Mouse (Mus musculus) neural tube, embryonic 11.5 days (tissue): ENCODE measurements at regions not wholly inside any gene's neighbourhood (a gene's known extent, or its start where the extent isn't known, plus 50 kb on each side); places are given as distances from the start of the nearest gene placed in this dataset.
A peak's percentile ranks its signal among the peaks of the same experiment; 100 is the strongest.

ENCODE experiments used
- ATAC-seq: fragments of 200-750 bp; cut with Nextera tagmentation; 2 replicates; pipeline ENCODE4 v1.8.0; 2017; ENCODE audit warnings: moderate number of reproducible peaks, mild to moderate bottlenecking, moderate TSS enrichment, moderate library complexity; ENCODE audit not compliant: insufficient read depth, low FRiP score, low TSS enrichment
- DNase-seq: peaks from one replicate; pipeline ENCODE4 v3.0.0-alpha.2; 2015; ENCODE audit warnings: low spot score
- H3K27ac ChIP-seq: fragments of 300-500 bp; sonication (generic); 2 replicates; pipeline ENCODE4 v1.5.1; 2014; ENCODE audit warnings: low read depth, mild to moderate bottlenecking, low read length
- H3K27me3 ChIP-seq: fragments of 300-500 bp; sonication (generic); 2 replicates; pipeline ENCODE4 v1.6.1; 2014; ENCODE audit warnings: mild to moderate bottlenecking, low read length, mixed read lengths; ENCODE audit not compliant: control insufficient read depth, insufficient read depth
- H3K36me3 ChIP-seq: fragments of 300-500 bp; sonication (generic); 2 replicates; pipeline ENCODE4 v1.6.1; 2014; ENCODE audit warnings: mild to moderate bottlenecking, low read length, moderate library complexity, mixed read lengths; ENCODE audit not compliant: control insufficient read depth, insufficient read depth
- H3K4me1 ChIP-seq: fragments of 300-500 bp; sonication (generic); 2 replicates; pipeline ENCODE4 v1.6.1; 2014; ENCODE audit warnings: low read length, mixed read lengths; ENCODE audit not compliant: control insufficient read depth, insufficient read depth
- H3K4me2 ChIP-seq: fragments of 300-500 bp; sonication (generic); 2 replicates; pipeline ENCODE4 v1.6.1; 2014; ENCODE audit warnings: low read depth, mild to moderate bottlenecking, moderate library complexity
- H3K4me3 ChIP-seq: fragments of 300-500 bp; sonication (generic); 2 replicates; pipeline ENCODE4 v1.5.1; 2014; ENCODE audit warnings: low read depth, low read length
- H3K9ac ChIP-seq: fragments of 300-500 bp; sonication (generic); 2 replicates; pipeline ENCODE4 v1.6.1; 2014; ENCODE audit warnings: mild to moderate bottlenecking, low read length
- H3K9me3 ChIP-seq: fragments of 300-500 bp; sonication (generic); 2 replicates; pipeline ENCODE4 v1.6.1; 2016; ENCODE audit warnings: low read length; ENCODE audit not compliant: control insufficient read depth
- WGBS: fragments of 180-500 bp; shearing (Covaris S2); extraction: QIAGEN DNeasy Blood & Tissue Kit; methylation state at CpG from one replicate; pipeline ENCODE4 v1.1.7; 2014; 5-methylcytosine and 5-hydroxymethylcytosine counted together

DNA sequence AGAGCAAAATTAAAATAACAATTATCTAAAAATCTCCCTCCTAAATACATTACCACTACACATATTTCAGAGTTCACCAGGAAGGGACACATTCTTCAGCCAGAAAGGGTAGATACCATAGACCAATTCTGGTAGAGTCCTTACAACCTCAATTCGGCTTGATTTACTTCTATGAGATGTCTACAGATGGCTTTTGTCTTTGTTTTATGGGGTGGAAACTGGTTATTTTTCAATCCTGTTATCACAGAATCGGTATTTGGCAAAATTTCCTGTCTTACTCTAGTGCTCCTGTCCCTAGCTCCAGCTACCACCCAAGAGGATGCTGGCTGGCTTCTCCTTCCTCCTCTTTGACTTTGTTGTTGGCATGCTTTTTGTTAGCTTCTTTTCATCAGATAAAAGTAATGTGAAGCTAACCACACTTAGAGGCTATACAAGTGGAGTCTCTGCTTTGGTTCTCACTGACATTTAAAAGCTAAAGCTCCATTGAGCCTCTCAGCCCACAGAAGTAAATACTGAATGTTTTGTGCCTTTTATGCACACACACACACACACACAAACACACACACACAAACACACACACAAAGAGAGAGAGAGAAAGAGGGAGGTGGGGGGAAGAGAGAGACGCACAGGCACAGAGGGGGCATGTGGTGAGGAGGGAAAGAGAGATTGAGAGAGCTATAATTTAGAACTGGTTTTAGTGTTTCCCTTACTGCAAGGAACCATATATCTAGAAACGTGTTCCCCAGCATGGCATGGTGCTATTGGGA lies 109.1 kb downstream of the Gm815 start:
- Histone ChIP-seq H3K4me3 (no peak overlapping the region), H3K4me2 (no peak overlapping the region), H3K36me3 (no peaks in the 10 kb centered on the region), H3K9me3 (no peaks in the 10 kb centered on the region), H3K27me3 (no peaks in the 10 kb centered on the region), H3K9ac (no peak overlapping the region), H3K27ac (no peak overlapping the region), H3K4me1 (no peaks in the 10 kb centered on the region)
- DNase-seq (no peak), ATAC-seq (no peak)
- WGBS, result 55% methylated on average over 4 of the region's 4 CpGs

DNA sequence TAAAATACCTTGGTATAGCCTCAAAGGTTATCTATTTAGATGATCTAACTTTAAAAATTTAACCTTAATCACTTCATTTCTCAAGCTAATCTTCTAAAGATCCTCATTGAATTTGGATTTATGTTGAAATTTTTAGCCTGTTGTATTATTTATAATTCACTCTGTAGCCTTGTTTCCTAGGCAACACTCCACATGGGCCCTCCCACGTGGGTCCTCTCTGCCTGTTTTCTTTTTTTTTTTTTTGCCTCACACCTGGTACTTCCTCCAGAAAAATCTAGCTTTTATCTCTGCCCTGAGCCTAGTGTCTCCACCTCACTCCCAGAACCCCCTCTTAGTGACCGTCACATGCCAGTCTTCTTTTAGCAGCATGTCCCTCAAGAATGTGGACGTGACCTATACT lies 113.9 kb downstream of the Gm815 start:
- H3K36me3 ChIP-seq, result no peaks in the 10 kb centered on the region
- H3K27me3 ChIP-seq, result no peaks in the 10 kb centered on the region
- DNase-seq (no peak), ATAC-seq (no peak)
- no peaks in the 10 kb centered on the region for H3K4me1 ChIP-seq
- H3K9me3 ChIP-seq, result no peaks in the 10 kb centered on the region
- H3K27ac ChIP-seq, result no peak overlapping the region
- WGBS, result 74% methylated on average over 3 of the region's 3 CpGs
- H3K9ac ChIP-seq, result no peak overlapping the region
- H3K4me2 ChIP-seq, result no peak overlapping the region
- H3K4me3 ChIP-seq, result no peak overlapping the region

DNA sequence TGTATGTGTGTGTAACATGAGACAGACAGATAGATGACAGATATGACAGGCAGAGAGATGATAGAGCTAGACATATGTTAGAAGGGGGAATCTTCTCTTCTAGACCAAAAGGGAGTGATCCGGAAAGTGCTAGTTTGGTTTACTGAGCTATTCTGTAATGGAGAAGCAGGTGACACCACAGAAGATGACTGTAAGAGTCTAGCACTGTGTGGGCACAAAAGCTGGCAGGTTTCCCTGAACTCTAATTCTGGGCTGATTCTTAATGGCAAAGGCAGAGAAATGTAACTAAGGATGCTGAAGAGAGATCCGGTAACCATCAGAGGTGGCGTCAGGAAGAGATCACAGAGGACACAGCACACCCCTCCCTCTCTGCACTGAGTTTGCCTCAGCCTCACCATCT lies 136.2 kb downstream of the Gm815 start:
- H3K27ac ChIP-seq, result no peak overlapping the region
- no peak for DNase-seq
- no peak overlapping the region for H3K4me3 ChIP-seq
- 94% methylated on average over 3 of the region's 3 CpGs for WGBS
- no peak overlapping the region for H3K9ac ChIP-seq
- H3K27me3 ChIP-seq, result no peaks in the 10 kb centered on the region
- H3K4me2 ChIP-seq, result no peak overlapping the region
- no peaks in the 10 kb centered on the region for H3K36me3 ChIP-seq
- H3K4me1 ChIP-seq, result no peaks in the 10 kb centered on the region
- no peak for ATAC-seq
- H3K9me3 ChIP-seq, result no peaks in the 10 kb centered on the region

DNA sequence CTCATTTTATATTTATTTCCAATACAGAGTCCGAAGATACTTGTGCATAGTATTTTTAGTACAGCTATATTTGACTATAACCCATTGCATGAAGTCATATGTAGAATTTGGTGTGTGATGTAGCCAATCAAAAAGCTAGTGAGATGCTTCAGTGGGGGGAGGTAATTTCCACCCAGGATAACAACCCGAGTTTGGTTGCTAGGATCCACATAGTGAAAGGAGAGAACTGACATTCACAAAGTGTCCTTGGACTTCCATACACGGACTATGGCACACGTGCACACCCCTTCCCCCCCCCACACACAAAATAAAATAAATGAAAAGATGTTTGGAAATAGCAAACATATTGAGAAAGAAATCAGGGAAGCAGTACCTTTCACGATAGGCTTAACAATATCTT lies 137.2 kb downstream of the Gm815 start:
- no peak overlapping the region for H3K9ac ChIP-seq
- ATAC-seq, result no peak
- WGBS, result 87% methylated on average over 5 of the region's 5 CpGs
- no peaks in the 10 kb centered on the region for H3K4me1 ChIP-seq
- no peaks in the 10 kb centered on the region for H3K36me3 ChIP-seq
- H3K27me3 ChIP-seq, result no peaks in the 10 kb centered on the region
- H3K27ac ChIP-seq, result no peak overlapping the region
- H3K4me2 ChIP-seq, result no peak overlapping the region
- no peak for DNase-seq
- no peak overlapping the region for H3K4me3 ChIP-seq
- H3K9me3 ChIP-seq, result no peaks in the 10 kb centered on the region

DNA sequence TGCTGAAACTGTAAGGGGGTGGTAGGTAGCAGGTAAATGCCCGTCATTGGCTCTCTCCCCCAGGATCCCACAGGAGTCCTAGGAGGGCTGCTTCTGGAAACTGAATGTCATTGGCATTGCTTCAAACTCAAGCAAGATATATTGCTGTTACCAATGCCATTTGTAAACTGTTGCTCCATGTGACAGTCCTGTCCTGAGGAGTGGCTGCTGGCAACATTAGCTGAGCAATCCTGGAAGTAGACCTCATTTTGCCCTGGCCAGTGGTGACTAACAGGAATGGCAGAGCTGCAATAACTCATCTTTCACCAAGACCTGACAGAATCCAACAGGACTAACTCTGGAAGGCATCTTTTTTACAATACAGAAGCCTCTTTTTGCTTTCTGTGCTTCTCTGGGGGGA lies 143.2 kb downstream of the Gm815 start:
- WGBS, result 92% methylated on average over 1 of the region's 1 CpGs

DNA sequence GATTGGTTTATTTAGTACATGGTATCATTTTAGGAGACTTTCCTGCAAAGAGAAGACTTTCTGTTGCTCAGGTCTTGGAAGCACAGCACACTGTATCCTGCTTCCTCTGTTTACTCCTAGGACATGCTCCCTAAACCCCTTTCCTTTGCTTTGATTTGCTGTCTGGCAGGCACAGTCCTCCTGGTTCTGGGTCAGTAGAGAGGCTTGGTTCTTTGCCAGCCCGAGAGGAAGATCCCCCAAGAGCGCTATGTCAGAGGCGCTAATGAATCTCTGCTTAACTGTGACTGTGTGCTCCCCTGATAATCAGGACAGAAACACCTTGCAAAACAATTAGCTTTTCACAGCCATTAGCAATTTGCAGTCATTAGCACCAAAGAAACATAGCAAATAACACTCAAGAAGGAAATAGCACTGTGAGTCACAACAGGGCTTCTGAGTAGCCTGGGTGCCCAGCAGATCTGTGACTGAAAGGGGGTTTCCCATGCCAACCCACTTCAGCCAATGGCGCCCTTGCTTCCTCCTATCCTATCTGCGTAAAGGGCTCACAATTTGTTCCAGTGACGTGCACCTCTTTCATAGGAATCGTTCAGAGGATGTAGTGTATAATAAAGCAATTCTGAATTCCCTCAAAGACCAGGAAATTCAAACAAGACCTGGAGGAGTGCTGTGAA lies 145.5 kb downstream of the Gm815 start:
- no peak overlapping the region for H3K27ac ChIP-seq
- H3K4me2 ChIP-seq, result no peak overlapping the region
- ATAC-seq (no peak), DNase-seq (no peak)
- no peak overlapping the region for H3K4me3 ChIP-seq
- H3K9ac ChIP-seq, result no peak overlapping the region
- 55% methylated on average over 7 of the region's 7 CpGs for WGBS
- no peaks in the 10 kb centered on the region for H3K27me3 ChIP-seq
- H3K36me3 ChIP-seq, result no peaks in the 10 kb centered on the region
- H3K4me1 ChIP-seq, result no peaks in the 10 kb centered on the region
- H3K9me3 ChIP-seq, result no peaks in the 10 kb centered on the region

More for the DNA sequence above, 143.2 kb downstream of the Gm815 start:
- H3K27me3 ChIP-seq, result no peaks in the 10 kb centered on the region
- no peaks in the 10 kb centered on the region for H3K4me1 ChIP-seq
- H3K36me3 ChIP-seq, result no peaks in the 10 kb centered on the region
- no peak for ATAC-seq
- H3K9me3 ChIP-seq, result no peaks in the 10 kb centered on the region
- H3K4me2 ChIP-seq, result no peak overlapping the region
- H3K27ac ChIP-seq, result no peak overlapping the region
- no peak overlapping the region for H3K9ac ChIP-seq
- no peak for DNase-seq
- H3K4me3 ChIP-seq, result no peak overlapping the region

DNA sequence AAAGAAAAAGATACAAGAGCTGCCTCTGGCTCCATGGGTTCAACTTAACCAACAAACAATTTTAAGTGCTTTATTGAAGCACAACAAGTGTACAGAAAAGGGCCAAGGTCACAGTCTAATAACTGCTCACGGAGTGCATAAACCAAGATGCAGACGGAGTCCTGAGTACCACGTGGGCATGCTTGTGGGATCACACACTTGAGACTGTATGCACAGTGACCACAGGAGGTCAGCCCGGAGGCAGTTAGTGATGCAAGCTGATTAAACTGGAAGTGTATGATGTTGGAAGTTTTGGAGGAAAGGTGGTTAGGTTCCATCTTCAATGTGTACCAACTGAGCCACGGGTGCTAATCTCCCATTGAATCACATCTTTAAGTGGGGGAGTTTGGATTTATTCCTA lies 146.9 kb downstream of the Gm815 start:
- Histone ChIP-seq H3K9me3 (no peaks in the 10 kb centered on the region), H3K9ac (no peak overlapping the region), H3K4me1 (peaks cover under 1% of the 10 kb centered on the region; the same call in 1 of the 2 replicates), H3K36me3 (no peaks in the 10 kb centered on the region), H3K27me3 (no peaks in the 10 kb centered on the region), H3K27ac (no peak overlapping the region), H3K4me3 (no peak overlapping the region), H3K4me2 (no peak overlapping the region)
- DNase-seq (no peak), ATAC-seq (no peak)
- 82% methylated on average over 5 of the region's 5 CpGs for WGBS

DNA sequence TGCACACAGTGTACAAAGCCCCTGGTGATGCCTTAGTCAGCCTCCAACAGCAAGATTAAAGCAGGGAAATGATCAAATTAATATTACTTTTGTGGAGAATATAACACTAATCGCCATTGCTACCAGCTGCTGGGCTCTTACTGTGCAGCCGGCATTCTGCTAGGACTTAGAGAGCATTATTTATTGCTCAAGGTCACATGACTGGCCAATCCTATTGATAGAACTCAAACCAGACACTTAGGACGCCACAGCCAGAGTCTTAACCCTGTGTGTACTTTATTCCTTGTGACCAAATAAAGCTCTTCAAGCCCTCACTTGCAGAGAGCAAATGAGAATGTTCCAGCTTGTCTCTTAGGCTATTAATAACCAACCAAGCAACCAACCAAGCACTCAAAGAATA lies 152.6 kb downstream of the Gm815 start:
- peak; percentile 88 for ATAC-seq
- peak overlapping the region; percentile 62 for H3K27ac ChIP-seq
- no peaks in the 10 kb centered on the region for H3K9me3 ChIP-seq
- no peaks in the 10 kb centered on the region for H3K36me3 ChIP-seq
- WGBS, result 7% methylated on average over 3 of the region's 3 CpGs
- H3K4me2 ChIP-seq, result no peak overlapping the region; the same call in 1 of the 2 replicates
- H3K4me3 ChIP-seq, result no peak overlapping the region
- H3K27me3 ChIP-seq, result no peaks in the 10 kb centered on the region
- H3K4me1 ChIP-seq, result peaks cover 10% of the 10 kb centered on the region
- DNase-seq, result peak; percentile 33
- H3K9ac ChIP-seq, result no peak overlapping the region; the same call in 1 of the 2 replicates
